Mouse (Mus musculus) lung, postnatal 4 days (tissue): Measurements from ENCODE around the gene Lekr1.

Experiments used
- DNase-seq, 2 experiments: peaks; one replicate each; pipeline ENCODE4 v3.0.0; 2021

Gene Lekr1

GRCm38 (mm10) chr3:65656902-65657660, 8.9 kb upstream of the Lekr1 start:
- no peak for DNase-seq

- DNase-seq, result no peak
Observed at GRCm38 (mm10) chr3:65658081-65658612, 7.9 kb upstream of the Lekr1 start.

- peak; percentile 80 to 86 for DNase-seq
Observed at GRCm38 (mm10) chr3:65658721-65659619, 7.1 kb upstream of the Lekr1 start.

GRCm38 (mm10) chr3:65659620-65659932, 6.5 kb upstream of the Lekr1 start:
- no peak for DNase-seq

GRCm38 (mm10) chr3:65660336-65660735, 5.7 kb upstream of the Lekr1 start:
- DNase-seq, result no peak

GRCm38 (mm10) chr3:65661731-65662130, 4.3 kb upstream of the Lekr1 start:
- DNase-seq, result no peak

- DNase-seq, result peak in 1 of 2 experiments; percentile 25
Observed at GRCm38 (mm10) chr3:65663176-65663575, 2.9 kb upstream of the Lekr1 start.

GRCm38 (mm10) chr3:65670216-65670615, 4.2 kb downstream of the Lekr1 start:
- no peak for DNase-seq

GRCm38 (mm10) chr3:65673725-65674124, 7.7 kb downstream of the Lekr1 start:
- DNase-seq, result peak in 1 of 2 experiments; percentile 18

GRCm38 (mm10) chr3:65680612-65681011, 14.6 kb downstream of the Lekr1 start:
- DNase-seq, result no peak

GRCm38 (mm10) chr3:65689705-65690104, 23.7 kb downstream of the Lekr1 start:
- no peak for DNase-seq

GRCm38 (mm10) chr3:65690850-65691249, 24.8 kb downstream of the Lekr1 start:
- no peak for DNase-seq

- no peak for DNase-seq
Observed at GRCm38 (mm10) chr3:65699704-65700103, 33.7 kb downstream of the Lekr1 start.

- no peak for DNase-seq
Observed at GRCm38 (mm10) chr3:65714372-65714771, 48.3 kb downstream of the Lekr1 start.

GRCm38 (mm10) chr3:65717406-65717805, 51.4 kb downstream of the Lekr1 start:
- no peak for DNase-seq

GRCm38 (mm10) chr3:65722897-65723296, 56.9 kb downstream of the Lekr1 start:
- DNase-seq, result no peak

GRCm38 (mm10) chr3:65723664-65724063, 57.6 kb downstream of the Lekr1 start:
- DNase-seq, result no peak

- DNase-seq, result no peak
Observed at GRCm38 (mm10) chr3:65737816-65738215, 71.8 kb downstream of the Lekr1 start.

- DNase-seq, result no peak
Observed at GRCm38 (mm10) chr3:65744936-65745335, 78.9 kb downstream of the Lekr1 start.

- no peak for DNase-seq
Observed at GRCm38 (mm10) chr3:65764511-65765508, 98.8 kb downstream of the Lekr1 start.

- DNase-seq, result no peak
Observed at GRCm38 (mm10) chr3:65766387-65766786, 100.4 kb downstream of the Lekr1 start.

- no peak for DNase-seq
Observed at GRCm38 (mm10) chr3:65767202-65767862, 101.3 kb downstream of the Lekr1 start.
